Mouse (Mus musculus) v-Abl transformed pro-B cells (cell line): ENCODE results near the gene Usp49.

Experiments
- in situ Hi-C, 2 experiments: fragments of 400-800 bp; cut with MboI; formaldehyde crosslinking; loops; one replicate each; pipeline ENCODE4 v1.15.1; 2025; ENCODE audit not compliant: unreplicated experiment in 2 of 2

Gene Usp49

DNA sequence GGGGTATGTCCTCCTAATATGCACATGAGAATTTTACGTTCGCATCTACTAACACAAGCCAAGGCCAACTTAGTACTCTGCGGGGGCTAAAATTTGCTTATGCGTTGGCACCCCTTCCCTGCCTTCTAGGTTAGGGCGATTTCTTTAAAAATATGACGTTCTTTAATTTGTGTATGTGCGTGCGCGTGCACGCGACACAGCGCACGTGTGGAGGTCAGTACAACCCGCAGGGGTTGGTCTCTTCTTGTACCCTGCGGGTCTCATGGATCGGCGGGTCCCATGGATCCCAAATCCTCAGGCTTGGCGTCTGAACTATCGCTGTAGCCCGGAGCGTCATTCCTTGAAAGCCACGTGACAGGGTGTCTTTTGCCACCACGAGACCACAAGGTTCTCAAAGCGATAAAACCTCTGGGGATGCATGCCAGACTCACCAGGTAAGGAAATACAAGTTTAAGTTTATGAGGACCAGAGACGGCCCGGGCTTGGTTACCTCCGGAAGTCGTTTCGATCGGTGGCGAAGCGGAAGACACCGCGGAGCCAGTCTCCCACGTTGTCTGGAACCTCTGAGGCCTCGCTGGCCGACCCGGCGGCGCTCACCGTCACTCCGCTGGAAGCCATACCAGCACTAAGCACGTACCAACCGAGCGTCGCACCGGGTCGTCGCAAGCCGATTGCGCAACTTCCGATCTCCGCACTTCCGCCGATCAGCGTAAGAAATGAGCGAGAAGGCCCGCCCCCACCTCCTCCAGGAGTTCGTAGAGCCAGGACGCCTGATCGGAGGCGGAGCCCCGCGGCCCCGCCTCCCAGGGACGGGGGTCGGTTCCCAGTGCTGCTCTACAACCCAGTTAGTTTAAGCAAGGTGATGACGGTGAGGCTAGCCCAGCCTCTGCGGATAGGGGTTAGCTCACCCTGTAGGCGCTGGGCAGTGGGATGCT, 57.2 kb downstream of the Usp49 start:
- in situ Hi-C loops: loop anchor here (5.0 to 25.0 kb wide), 4 partner anchors 53 to 675 kb away; partner anchors contain the start of genes Bysl (in 1 of the 2), Ccnd3 (in 1 of the 2), Gm20517 (in 1 of the 2) and Med20 (in 1 of the 2)

DNA sequence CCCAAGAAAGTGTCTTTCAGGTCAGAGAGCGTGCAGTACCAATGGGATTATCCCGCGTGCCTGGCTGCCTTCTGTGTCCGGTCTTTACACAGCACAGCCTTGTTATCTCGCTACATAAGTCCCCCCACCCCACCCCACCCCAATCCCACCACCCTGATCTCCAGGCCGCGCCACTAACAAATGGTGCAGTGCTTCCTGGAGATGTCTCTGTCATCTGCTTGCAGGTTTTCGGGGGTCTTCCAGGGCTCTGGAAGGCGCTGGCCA, 57.8 kb downstream of the Usp49 start, which contains the start of gene Tomm6:
Tomm6 (minus strand) TSS at position 43 of the 264 bp plus-strand sequence.
- in situ Hi-C loops: loop anchor here (5.0 to 25.0 kb wide), 4 partner anchors 53 to 676 kb away; partner anchors contain the start of genes Bysl (in 1 of the 2), Ccnd3 (in 1 of the 2), Gm20517 (in 1 of the 2) and Med20 (in 1 of the 2)

DNA sequence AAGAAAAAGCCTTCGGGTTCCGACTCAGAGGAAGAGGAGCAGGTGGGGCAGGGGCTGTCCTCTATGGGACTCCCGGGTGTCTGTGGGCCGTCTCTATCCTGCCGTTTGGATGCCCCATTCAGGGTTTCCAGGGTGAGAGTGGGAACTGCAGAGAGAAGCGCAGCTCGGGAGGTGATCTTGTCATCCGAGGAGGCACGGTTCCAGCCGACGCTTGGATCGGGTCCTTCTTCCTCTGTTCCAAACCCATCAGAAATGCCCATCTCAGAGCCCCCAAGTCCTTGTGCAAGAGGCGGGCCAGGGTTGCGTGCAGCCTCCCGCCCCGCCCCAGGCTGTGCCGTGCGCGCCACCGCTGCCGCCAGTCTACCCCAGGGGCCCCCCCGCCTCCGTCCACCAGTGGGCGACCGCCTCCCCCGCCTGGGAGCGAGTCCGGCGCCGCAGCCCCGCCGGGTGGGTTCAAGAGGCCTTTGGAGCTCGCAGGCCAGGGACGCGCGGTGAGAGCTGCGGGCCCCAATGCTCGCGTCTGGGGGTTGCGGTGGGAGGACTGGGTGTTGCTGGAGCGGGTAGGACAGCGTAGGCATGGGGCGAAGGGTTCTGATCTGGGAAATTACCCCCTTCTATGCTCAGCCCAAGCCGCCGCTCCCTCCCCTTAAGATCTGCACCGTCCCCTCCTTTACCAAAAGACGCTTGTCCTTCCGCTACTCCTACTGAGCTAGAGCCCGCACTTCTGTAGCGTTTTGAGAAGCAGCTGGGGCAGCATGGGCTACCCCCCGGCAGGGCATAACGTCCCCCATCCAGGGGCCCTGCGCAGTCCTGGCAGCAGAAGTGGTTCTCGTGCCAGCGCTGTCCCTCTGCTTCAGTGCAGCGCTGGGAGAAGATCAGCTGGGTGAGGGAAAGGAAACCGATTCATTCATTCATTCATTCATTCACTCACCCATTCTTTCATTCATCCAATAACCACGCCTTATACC, 58.4 kb downstream of the Usp49 start, which contains the start of gene Frs3:
Frs3 (plus strand) TSS at position 423 of the 968 bp plus-strand sequence.
- in situ Hi-C loops: loop anchor here (5.0 to 25.0 kb wide), 4 partner anchors 54 to 677 kb away; partner anchors contain the start of genes Bysl (in 1 of the 2), Ccnd3 (in 1 of the 2), Gm20517 (in 1 of the 2) and Med20 (in 1 of the 2)

DNA sequence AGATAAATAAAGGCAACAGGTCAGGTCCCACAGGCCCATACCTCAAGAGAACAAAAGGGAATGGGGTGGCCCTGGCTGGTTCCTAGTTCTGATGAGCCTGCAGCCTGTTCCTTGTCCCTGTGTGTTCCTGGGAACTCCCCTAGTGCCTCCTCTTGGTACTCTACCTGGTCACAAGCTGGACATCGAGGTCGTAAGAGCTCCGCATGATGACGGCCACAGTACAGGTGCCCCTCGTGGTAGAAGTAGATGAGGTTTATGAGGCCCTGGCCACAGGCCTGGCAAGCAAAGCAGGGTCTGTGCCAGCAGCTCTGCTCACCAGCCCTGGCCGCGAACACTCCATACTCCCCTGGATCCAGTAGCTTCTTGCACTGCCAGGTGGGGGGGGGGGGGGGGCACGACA, 59.4 kb downstream of the Usp49 start:
- in situ Hi-C loops: loop anchor here (5.0 to 25.0 kb wide), 8 partner anchors 55 to 678 kb away; partner anchors contain the start of genes Bysl (in 2 of the 2), Ccnd3 (in 2 of the 2), Gm20517 (in 2 of the 2) and Med20 (in 2 of the 2)

DNA sequence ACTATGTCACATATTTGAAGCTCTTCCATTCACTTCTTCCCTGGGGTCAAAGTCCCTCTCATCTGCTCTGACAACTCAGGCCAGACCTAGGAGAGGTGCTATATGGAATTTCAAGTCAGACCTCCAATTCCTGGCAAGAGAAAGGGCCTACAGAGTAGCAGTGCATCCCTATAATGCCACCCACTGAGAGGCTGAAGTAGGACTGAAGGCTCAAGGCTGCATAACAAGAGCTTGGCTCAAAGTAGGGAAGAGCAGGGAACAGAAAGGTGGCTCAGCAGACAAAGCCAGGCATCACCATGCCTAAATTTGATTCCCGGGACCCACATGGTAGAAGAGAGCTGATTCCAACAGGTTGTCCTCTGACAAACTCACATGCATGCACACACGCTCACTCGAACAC, 61.2 kb downstream of the Usp49 start:
- in situ Hi-C loops: loop anchor here (5.0 to 25.0 kb wide), 6 partner anchors 79 to 679 kb away; partner anchors contain the start of genes Bysl (in 1 of the 2), Ccnd3 (in 1 of the 2), Gm20517 (in 1 of the 2) and Med20 (in 1 of the 2)

DNA sequence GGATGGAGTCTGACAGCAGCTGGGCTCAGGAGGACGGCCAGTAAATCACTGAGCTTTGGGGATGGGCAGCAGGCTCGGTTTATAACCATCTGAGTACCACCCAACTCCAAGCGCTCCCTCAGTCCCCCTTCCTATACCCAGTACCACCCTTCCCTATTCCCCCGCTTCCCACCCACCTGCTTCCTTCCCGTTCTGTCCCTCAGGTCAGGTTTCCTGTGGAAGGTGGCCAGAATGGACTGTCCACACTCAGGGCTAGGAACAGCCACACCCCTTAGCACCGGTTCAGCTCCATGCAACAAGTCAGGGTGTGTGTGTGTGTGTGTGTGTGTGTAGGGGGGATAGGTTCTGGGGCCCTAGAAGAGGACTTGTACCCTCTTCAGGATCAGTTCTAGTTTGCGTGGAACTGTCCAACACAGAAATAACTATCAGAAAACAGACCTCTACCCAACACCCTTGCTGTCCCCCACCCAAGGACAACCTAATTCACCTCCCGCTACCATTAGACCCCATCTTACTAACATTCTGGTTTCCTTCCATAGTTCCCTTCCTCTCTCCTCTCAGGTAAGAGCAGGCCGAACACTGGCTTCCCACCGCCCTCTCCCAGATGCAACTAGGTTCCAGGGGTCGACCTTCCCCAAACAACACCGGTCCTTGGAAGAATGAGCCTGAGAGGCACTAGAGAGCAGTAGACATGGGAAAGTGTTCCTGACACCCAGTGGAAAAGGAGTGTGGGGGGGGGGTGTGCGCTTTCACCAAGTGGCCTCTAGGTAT, 63.4 kb downstream of the Usp49 start:
- in situ Hi-C loops: loop anchor here (5.0 to 25.0 kb wide), 6 partner anchors 82 to 682 kb away; partner anchors contain the start of genes Bysl (in 1 of the 2), Ccnd3 (in 1 of the 2), Gm20517 (in 1 of the 2) and Med20 (in 1 of the 2)

DNA sequence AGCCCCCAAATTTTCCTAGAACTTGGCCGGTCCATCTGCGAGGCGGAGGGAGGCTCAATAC, 63.8 kb downstream of the Usp49 start, which contains the start of gene Gm21981:
Gm21981 (minus strand) TSS at position 14 of the 61 bp plus-strand sequence.
- in situ Hi-C loops: loop anchor here (5.0 to 25.0 kb wide), 6 partner anchors 82 to 682 kb away; partner anchors contain the start of genes Bysl (in 1 of the 2), Ccnd3 (in 1 of the 2), Gm20517 (in 1 of the 2) and Med20 (in 1 of the 2)

DNA sequence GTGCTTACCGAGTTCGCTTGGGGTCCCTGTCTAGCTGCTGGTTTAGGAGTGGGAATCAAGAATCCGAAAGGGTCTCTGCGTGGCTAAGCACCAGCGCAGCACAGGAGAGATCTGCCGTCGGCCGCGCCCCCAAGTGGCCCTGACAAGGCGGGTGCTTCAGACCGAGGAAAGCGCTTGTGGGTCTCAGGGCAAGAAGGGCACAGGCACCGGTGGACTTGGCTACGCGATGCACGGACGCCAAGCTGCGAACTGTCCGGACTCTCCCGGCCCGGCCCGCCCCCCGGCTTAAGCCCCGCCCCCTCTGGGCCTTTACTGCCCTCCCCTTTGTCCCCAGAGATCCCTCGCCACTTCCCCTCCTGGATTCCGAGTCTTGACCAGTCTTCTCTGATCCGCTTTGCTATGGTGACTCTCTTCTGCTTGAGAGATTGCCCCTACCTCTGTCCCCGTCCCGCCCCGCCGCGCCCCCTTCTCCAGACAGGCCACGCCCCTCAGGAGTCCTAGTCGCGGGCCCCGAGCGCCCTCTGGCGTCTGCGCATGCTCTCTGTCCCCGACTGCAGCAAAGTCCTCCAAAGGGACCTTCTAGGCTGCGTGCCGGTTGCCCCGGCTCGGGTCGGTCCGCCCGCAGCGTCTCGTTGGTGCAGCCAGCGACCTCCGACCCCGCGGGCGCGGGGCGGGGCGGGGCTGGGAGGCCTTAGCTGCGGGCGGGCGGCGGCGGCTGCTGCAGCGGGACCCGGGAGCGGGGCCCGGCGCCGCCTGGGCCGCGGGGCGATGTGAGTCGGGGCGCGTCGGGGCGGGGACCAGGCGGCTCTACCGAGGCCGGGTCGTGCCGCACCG, 64.2 kb downstream of the Usp49 start, which contains the start of gene Prickle4:
Prickle4 (minus strand) TSS at position 234 of the 834 bp plus-strand sequence.
- in situ Hi-C loops: loop anchor here (5.0 to 25.0 kb wide), 6 partner anchors 82 to 682 kb away; partner anchors contain the start of genes Mrps10 (in 2 of the 2), Bysl (in 1 of the 2), Ccnd3 (in 1 of the 2) and Gm20517 (in 1 of the 2)

DNA sequence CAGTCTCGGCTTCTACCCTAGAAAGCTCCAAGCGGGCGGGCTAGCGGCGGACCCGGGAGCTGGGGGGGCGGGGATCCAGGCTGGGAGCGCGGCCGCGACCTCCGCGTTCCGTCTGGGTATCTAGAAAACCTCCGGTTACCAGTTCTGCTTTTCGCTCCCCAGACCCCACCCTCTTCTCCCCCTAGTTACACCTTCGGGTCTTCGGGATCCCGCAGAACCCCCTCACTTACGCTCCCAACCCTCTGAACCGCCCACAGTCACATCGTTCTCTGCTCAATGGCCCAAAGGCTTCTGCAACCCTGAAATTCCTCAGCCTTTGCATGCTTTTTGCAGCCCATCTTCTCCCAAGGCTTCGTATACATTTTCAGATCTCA, 64.8 kb downstream of the Usp49 start:
- in situ Hi-C loops: loop anchor here (5.0 to 25.0 kb wide), 3 partner anchors 301 to 683 kb away; partner anchors contain the start of genes Mrps10 (in 1 of the 2) and Ubr2 (in 1 of the 2)

DNA sequence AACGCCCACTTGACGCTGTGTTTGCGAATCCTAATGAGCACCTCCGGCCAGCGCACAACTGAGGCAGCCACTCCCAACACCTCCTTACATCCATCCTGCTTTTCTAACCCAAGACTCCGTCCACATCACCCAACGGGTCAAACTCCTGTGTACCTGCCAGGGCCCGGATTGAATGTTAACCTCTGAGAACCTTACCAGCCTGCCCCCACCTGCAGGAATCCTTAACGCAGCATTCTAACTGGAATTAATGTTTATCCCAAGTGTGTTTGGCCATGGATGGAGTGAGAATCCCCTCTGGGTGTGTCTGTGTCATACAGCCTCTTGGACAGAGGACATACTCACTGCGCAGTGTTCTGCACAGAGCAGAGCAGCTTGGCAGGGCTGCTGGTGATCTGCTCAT, 67.7 kb downstream of the Usp49 start:
- in situ Hi-C loops: loop anchor here (5.0 to 25.0 kb wide), 3 partner anchors 303 to 686 kb away; partner anchors contain the start of genes Mrps10 (in 1 of the 2) and Ubr2 (in 1 of the 2)

DNA sequence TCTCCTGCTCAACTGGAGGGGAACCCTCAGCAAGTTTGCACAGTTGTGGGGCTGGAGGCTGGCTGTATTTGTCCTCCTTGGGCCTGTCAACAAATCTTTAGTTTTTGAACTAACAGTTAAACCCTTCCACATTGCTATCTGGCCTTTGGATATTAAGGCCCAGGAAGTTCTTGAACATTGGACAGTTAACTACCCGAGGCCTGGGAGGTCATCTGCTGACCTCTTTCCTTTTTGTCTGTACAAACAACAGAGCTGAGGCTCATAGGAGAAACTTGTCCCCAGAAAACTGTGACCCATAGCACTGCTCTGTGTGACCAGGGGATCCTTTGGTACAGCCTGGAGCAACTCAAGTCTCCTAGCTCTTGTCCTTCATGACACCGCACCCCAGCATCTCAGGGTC, 68.6 kb downstream of the Usp49 start:
- in situ Hi-C loops: loop anchor here (5.0 to 25.0 kb wide), 3 partner anchors 304 to 687 kb away; partner anchors contain the start of genes Mrps10 (in 1 of the 2) and Ubr2 (in 1 of the 2)

DNA sequence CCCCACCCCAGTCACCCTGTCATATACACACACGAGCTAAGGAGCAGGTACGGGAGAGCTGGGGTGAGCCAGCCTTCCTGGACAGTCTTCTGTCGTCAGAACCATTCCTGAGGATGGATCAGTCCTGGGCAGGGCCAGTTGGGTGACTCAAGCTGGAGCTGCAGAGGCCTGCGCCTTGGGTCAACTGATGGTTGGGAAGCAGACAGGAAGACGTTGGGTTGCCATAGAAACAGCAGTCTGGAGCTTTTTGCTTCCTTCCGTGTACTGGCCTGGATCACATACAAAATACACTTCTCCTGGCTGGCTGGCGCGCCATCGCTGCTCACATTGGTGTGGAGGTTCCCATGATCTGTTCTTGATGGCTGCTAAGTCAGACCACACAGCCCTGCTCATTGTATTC, 71.3 kb downstream of the Usp49 start:
- in situ Hi-C loops: no loop called here

DNA sequence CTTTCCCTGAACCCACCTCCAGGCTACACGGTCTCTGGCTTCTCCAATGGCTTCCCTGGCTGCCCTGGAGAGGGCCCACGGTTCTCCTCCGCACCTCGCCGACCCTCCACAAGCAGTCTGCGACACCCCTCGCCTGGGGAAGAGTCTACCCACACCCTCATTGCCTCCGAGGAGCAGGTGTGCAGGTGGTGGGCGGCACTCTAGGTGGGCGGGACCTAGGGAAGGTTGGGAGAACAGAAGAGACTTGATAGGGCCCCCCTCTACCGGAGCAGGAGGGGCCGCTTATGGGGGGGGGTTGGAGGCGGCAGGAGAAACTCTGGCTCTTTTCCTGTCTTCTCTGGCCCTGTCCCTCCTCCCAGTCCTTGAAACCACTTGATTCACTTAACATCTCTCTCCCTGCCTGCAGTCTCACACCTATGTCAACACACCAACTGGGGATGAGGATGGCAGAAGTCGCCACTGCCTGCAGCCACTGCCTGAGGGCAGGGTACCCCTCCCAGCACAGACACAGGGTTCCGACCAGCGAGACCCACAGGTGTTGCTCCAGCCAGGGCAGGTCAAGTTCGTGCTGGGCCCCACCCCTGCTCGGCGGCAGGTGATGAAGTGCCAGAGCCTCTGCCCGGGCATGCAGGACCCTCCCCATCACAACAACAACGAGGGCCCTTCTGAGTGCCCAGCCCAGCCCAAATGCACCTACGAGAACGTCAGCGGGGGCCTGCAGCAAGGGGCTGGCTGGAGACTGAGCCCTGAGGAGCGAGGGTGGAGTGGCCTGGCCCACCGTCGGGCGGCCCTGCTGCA, 72.3 kb downstream of the Usp49 start:
- in situ Hi-C loops: no loop called here

DNA sequence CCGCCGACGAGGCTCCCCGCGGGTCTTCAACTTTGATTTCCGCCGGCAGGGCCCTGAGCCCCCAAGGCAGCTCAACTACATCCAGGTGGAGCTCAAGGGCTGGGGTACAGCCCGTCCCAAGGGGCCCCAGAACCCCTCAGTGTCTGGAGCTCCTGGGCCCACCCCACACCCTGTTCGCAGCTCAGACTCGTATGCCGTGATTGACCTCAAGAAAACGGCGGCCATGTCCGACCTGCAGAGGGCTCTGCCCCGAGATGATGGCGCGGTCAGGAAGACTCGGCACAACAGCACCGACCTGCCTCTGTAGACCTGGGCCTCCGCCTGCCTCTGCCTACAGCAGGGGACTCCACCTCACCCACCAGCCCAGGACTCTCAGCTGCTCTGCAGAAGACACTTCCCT, 73.1 kb downstream of the Usp49 start:
- in situ Hi-C loops: no loop called here

DNA sequence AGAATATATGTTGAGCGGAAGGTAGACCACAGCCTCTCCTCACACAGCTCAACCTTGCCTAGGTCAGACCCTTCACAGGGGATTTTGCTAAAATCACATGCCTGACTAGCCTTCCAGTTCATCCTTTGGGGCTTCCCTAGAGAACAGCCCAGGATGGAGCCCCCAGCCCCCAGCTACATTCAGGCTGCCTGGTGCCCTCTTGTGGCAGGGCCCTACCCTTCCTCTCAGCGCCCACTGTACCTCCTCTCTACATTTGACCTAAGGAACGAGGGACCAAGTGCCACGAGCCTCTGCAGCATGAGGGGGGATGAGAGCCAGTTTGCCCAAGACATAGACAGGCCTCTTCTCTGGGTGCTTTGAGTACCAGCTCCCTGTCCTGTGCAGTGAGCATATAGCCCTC, 74.2 kb downstream of the Usp49 start:
- in situ Hi-C loops: no loop called here

DNA sequence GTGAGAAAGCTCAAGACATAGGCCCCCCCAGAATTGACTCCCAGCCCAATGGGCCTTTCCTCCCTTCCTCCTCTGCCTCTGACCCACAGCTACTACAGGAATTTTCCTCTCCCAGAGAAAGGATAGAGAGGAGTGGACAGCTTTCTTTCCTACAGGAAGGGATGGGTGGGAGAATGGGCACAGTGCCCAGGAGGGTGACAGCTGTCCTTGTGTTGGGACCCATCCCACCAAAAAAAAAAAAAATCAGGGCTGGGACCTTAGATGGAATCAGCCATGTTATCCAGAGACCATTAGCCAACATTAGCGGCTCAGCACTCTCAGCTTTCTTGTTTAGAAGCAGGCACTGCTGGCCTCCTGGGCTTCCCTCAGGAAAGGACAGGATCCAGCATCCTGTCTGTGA, 75.7 kb downstream of the Usp49 start:
- in situ Hi-C loops: no loop called here

DNA sequence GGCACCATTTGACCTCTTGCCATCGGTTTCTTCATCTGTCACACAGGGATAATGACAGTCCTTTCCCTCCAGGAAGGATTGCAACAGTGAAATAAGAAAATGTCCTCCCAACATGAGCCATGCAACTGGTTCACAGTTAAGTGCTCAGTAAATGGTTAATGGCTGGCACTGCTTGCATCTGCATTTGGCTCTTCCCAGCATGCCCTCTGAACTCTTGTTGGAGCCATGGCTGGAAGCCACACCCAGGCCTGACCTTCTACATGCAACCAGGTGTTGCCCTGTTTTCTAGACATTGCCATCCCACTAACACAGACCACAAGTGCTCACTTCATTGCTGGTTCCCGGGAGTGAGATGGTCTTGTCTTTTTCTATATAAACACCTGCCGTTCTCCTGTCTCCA, 77.5 kb downstream of the Usp49 start:
- in situ Hi-C loops: no loop called here

DNA sequence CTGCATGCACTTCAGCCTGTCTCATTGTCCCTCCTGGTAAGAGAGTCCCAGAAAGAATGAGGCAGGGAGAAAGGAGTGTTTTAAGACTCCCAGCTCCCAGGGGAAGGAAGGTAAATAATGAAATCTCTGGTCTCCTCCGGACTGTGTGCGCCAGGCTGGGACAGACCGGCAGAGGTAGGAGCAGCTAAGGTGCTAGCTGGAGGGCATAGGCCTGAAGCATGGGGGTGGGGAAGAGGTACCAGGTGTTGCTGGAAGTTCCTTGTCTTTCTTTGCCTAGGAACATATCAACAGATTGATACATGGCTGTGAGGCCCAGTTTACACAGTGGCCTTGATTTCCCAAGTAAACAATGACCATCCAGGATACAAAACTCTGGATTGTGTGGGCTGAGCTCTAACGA, 78.5 kb downstream of the Usp49 start:
- in situ Hi-C loops: no loop called here
